Mouse (Mus musculus) left cerebral cortex, adult 2 months (tissue): ENCODE data around the gene Qsox1. TPM values are rescaled to one million over a fixed set of nuclear protein-coding genes. Genes with fewer than 3 reads are reported as not detected.
A peak's percentile ranks its signal among the peaks of the same experiment; 100 is the strongest.

Experiments
- DNase-seq, 2 experiments: peaks; one replicate each; pipeline ENCODE4 v3.0.0; 2021 to 2022; ENCODE audit warnings: low spot score in 2 of 2, mixed read lengths in 1 of 2; ENCODE audit errors: extremely low spot score in 1 of 2
- H3K27ac ChIP-seq: fragments of 200-600 bp; 2 replicates; pipeline ENCODE4 v1.8.1; 2022
- H3K4me3 ChIP-seq: fragments of 200-600 bp; 2 replicates; pipeline ENCODE4 v1.8.1; 2022
- CTCF ChIP-seq: fragments of 200-600 bp; IDR thresholded peaks from 2 replicates; pipeline ENCODE4 v1.8.1; 2022; ENCODE audit warnings: antibody characterized with exemption, mild to moderate bottlenecking, moderate library complexity
- intact Hi-C: fragments of 180-260 bp; cut with DNase I; formaldehyde crosslinking; loops from one replicate; pipeline ENCODE4 v1.15.1; 2025
- long read RNA-seq, 2 experiments: library from polyadenylated mRNA; stranded (forward); transcript quantifications; one replicate each; pipeline ENCODE4 v2.0.0; 2021; ENCODE audit warnings: borderline mapping rate in 2 of 2
- total RNA-seq, 2 experiments: library from RNA; stranded (reverse); gene quantifications; 2 replicates each; pipeline ENCODE4 v1.2.3; 2021

The Qsox1 gene
- total RNA-seq: 10 to 100 TPM; 28.2 to 32.2 TPM
- long read RNA-seq, experiment 1, partial matches to known transcripts: 2 of 12 reads
- long read RNA-seq, experiment 1, other reads (novel, unspliced or antisense): 0 of 12 reads
- long read RNA-seq, experiment 2, transcript Qsox1-207 (13 exons, 2,433 nt): major isoform, 7 of 16 reads
- long read RNA-seq, experiment 2, partial matches to known transcripts: 3 of 16 reads
- long read RNA-seq, experiment 2, other reads (novel, unspliced or antisense): 1 of 16 reads

DNA sequence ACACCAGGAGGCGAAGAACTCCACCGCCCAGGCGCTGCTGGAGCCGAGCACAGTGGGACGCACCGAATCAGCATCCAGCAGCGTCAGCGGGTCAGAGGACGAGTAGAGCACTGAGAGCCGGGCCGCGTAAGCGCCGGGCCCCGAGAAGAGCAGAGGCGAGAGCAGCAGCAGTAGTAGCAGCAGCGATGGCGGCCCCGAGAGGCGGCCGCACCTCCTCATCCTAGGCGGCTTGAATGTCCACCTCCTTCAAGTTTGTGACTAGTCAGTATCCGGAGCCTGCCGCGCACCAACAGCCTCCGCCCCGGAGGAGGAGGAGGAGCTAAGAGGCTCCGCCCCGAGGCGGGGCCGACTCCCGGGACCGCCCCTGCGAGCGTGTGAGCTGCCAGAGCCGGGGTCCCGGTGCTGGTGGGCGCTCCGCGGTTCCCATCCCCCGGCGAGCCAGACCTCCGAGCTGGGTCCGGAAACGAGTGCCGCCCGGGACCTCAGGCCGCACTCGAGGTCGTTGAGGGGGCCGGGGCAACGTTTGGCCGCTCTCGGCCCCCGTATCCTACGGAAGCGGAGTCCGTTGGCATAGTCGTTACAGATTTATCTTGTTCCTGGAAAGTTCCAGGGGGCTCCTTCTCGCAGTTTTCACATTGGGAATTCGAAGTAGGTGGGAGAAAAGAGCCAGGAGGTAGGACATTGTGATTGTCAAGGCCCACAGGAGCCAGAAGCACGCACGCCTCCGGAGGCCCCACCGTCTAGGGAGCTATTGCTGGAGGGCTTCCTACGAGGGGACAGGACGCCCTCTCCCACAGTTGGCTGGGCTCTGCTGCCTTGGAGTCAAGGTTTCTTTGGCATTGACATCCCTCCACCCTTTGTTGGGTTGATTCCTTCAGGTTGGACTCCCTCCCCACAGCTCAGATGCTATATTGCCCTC lies at the start of gene Qsox1:
Gene Qsox1 (minus strand): TSS at position 309 of the 919 bp plus-strand sequence.
- Histone ChIP-seq H3K27ac (peak within 1 kb of the TSS; percentile 73), H3K4me3 (peak within 1 kb of the TSS; percentile 93)
- intact Hi-C loops: no loop called here
- peak; percentile 79 to 82 for DNase-seq
- TF ChIP-seq CTCF: no peak

DNA sequence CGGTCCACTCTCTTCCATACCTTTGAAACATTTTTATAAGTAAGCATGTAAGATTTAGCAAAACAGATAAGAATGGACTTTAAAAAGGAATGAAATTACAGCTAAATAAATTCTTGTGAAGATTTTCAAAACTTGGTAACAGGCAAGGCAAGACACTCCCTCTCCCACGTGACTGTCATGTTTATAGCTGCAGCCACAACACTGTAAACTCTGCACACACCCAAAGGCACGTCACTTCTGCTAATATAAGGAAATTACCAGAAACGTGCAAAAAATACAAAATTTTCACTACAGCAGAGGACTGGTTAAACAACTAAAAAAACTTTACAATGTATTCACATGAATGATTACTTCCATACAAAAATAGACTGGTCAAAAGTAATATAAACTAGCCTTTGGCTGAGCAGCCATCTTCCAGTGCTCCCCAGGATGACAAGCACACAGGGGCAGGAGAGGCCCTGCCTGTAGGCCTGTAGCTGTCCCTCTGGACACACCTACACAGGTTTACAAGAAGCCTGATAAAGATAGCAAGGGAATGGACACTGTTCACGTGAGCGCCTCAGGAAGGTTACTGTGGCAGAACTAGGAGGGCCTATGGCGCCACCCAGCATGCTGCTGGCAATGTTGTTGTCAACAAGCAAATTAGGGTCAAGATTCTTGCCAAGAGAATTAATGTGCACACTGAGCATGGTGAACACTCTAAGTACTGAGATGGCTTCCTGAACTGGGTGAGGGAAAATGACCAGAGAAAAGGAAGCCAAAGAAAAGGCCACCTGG lies 42.4 kb upstream of the Qsox1 start:
- H3K27ac ChIP-seq: no peak overlapping the region
- no peak overlapping the region for H3K4me3 ChIP-seq
- intact Hi-C loops: no loop called here
- no peak for DNase-seq
- TF ChIP-seq CTCF: no peak

DNA sequence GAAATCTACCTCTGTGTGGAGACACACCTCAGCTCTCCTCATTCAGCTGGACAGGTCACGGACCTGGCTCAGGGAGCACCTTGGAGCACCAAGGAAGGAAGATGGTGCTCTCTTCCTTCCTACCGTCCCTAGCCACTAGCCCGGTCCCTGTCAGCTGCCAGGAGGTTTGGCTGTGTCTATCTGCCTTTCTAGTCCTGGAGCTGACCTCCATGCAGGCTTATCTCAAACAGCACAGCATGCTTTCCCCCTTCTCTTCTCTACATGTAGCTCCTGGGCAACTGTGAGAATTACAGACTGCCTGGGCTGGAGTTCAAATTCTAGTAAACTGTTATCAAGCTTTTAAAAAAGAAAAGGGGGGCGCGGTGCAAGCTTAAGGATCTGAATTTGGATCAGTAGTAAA lies 40.3 kb upstream of the Qsox1 start:
- no peak for DNase-seq
- intact Hi-C loops: no loop called here
- no peak overlapping the region for H3K27ac ChIP-seq
- TF ChIP-seq CTCF: no peak
- no peak overlapping the region for H3K4me3 ChIP-seq

DNA sequence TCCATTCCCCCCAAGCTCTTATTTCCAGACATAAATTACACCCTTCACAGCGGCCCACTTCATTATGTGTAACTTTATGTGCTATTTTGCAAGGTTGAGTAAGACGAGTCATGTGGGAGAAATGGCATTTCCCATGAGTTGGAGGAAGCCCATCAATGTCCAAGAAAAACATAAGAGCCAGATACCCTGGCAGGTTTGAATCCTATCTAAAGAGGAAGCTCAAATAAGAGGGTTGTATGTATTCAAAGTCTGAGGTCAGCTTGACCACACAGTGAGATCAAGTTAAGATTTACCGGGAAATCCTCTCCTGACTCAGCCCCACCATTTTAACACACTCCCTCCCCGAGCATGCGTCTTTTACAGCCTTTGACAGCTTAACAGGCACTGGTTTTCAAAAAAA lies 31.5 kb upstream of the Qsox1 start:
- TF ChIP-seq CTCF: no peak
- intact Hi-C loops: no loop called here
- Histone ChIP-seq H3K27ac (no peak overlapping the region), H3K4me3 (no peak overlapping the region)
- no peak for DNase-seq

DNA sequence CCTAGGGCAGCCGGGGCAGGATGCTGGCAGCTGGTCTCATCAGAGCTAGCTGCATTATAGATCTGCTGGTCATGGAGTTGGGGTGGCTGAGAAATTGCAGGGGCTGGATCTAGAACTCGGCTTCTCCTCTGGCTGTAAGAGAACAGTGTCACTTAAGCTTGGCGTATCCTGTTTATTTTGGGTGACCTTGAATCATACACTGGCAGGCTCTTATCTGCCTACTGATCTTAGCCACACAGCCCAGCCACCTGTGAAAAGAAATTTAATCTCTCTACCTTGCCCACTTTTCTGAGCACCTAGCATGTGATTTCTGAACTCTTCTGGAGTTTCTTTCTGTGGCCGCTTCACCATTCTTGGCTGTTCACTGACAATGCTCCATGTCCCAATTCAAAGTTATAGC lies 30.8 kb upstream of the Qsox1 start:
- Histone ChIP-seq H3K4me3 (no peak overlapping the region), H3K27ac (no peak overlapping the region)
- no peak for DNase-seq
- no peak for TF ChIP-seq CTCF
- intact Hi-C loops: no loop called here

DNA sequence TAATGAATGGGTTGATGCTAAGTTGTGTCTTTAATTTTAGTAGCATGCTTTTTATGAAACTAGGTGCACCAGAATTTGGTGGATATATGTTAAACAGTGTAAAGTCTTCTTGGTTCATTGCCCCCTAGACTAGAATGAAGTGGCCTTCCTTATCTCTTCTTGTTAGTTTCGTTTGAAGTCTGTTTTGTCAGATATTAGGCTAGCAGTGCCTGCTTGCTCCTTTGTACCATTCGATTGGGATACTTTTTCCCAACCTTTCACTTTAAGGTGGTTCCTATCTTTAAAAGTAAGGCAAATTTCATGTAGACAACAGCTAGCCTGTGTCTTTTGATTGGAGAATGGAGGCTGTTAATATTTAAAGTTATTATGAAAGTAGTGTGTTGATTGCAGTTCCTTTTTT lies 23.0 kb upstream of the Qsox1 start:
- no peak for DNase-seq
- intact Hi-C loops: no loop called here
- H3K27ac ChIP-seq: no peak overlapping the region
- no peak overlapping the region for H3K4me3 ChIP-seq
- no peak for TF ChIP-seq CTCF

DNA sequence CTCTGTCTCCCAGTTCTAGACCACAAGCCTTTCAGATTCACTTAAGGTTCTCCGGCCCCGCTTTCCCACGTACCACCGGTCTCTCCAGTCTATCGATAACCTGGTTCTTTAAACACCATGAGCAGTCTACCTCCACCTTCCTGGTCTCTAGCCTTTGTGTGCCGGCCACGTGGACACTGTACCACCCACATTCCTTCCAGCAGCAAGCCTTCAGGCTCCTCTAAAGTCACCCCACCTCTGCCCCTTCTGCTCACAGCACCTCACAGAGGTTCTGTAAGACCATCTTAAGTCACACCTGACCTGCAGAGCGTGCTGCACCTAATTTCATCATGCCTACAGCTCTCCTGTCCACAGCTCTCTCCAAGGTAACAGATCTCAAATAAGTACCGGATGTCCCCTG lies 20.9 kb upstream of the Qsox1 start:
- TF ChIP-seq CTCF: no peak
- intact Hi-C loops: no loop called here
- Histone ChIP-seq H3K27ac (no peak overlapping the region), H3K4me3 (no peak overlapping the region)
- no peak for DNase-seq

DNA sequence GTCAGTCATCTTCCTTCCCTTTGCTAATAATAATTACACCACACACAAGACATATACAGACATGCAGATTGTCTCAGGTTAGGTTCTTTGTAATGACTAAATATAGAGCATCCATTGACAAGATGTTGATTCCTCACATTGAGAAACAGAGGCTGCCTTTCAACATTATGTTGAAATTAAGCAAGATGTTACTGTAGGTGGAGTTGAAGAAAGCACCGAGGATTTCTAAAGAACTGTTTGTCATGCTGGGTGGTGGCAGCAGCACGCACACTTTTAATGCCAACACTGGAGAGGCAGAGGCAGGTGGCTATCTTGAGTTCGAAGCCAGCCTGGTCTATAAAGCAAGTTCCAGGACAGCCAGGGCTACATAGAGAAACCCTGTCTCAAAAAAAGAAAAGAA lies 19.3 kb upstream of the Qsox1 start:
- DNase-seq: no peak
- no peak overlapping the region for H3K27ac ChIP-seq
- no peak for TF ChIP-seq CTCF
- intact Hi-C loops: no loop called here
- no peak overlapping the region for H3K4me3 ChIP-seq

DNA sequence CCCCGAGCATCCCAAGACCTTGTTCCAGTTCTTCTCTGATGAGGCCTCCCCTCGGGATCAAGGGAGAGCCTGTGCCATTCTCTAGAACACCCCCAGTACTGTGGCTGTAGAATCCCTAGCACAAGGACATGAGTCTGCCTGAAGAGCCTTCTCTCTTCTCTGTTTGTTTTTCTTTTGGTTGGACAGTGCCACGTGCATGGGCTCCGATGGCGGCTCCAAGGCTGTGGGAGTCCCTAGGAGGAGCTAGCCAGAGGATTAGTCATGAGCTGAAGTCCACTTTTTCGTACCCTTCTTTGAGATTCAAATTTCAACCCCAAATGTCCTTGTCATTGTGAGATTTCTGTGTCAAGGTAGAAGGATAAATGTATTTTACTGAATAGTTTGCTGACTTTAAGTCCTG lies 18.2 kb upstream of the Qsox1 start:
- no peak for TF ChIP-seq CTCF
- intact Hi-C loops: no loop called here
- H3K4me3 ChIP-seq: no peak overlapping the region
- no peak overlapping the region for H3K27ac ChIP-seq
- no peak for DNase-seq

DNA sequence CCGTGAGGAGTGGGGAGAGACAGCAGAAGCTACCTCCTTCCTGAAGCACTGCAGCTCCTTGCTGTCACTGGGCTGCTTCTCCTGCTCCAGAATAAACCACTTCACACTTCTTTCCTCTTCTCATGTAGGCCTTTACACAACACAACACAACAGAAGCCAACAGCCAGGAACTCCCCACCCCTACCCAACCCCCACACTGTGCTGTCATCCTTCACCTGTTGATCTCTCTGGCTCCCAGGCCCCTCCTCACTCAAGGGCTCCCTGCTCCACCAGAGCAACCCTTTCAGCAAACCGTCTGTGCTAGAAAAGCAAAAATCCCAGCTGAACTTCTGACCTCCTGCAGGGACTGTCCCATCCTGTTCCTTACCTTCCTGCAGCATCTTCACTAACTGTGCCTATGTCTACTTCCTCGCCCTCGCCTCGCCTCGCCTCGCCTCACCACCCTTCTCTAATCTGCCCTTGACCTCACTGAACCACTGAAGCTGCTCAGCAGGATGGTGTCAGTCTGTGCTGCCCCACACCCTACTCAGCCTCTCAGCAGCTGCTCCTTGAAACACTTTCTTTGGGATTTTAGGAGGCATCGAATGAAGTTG lies 15.1 kb upstream of the Qsox1 start:
- no peak overlapping the region for H3K4me3 ChIP-seq
- TF ChIP-seq CTCF: no peak
- intact Hi-C loops: no loop called here
- no peak overlapping the region for H3K27ac ChIP-seq
- no peak for DNase-seq

DNA sequence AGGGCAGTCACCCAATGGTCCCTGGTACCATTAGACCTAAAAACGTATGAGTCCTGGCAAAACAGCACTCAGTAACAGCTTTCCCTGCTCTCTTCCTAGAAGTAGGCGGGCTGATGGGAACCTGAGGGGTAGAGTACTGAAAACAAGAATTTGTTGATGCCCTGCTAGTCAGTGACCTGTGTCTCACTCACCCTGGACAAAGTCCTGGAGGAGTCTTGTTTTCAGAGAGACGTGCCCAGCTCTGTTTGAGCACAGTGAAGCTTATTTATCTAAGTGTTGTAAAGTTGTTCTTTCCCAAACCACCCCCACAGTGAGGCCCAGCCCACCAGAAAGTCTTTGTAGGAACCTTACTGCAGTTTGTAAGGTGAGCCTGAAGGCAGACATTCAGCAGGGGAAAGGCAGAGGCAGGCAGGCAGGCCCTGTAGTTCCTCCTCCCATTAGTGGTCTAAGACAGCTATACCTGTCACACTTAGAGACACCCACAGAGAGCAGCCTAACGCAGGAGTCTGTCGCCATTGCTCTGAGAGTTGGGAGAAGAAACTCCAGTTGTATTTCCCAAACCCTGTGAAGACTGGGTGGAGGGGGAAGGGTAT lies 14.2 kb upstream of the Qsox1 start:
- Histone ChIP-seq H3K4me3 (no peak overlapping the region), H3K27ac (no peak overlapping the region)
- intact Hi-C loops: no loop called here
- DNase-seq: no peak
- no peak for TF ChIP-seq CTCF
